Mouse (Mus musculus) midbrain, embryonic 12.5 days (tissue): ENCODE data around the gene Wfdc15b. TPM values are rescaled to one million over a fixed set of nuclear protein-coding genes. Genes with fewer than 3 reads are reported as not detected.

Experiments used
- ATAC-seq: fragments of 200-750 bp; cut with Nextera tagmentation; 2 replicates; pipeline ENCODE4 v1.8.0; 2017; ENCODE audit warnings: low read depth, moderate TSS enrichment, moderate library complexity; ENCODE audit not compliant: low FRiP score
- H3K27ac ChIP-seq: fragments of 300-500 bp; sonication (generic); replicated peaks from 2 replicates; pipeline ENCODE4 v1.5.1; 2016; ENCODE audit warnings: mild to moderate bottlenecking
- H3K27me3 ChIP-seq: fragments of 300-500 bp; sonication (generic); 2 replicates; pipeline ENCODE4 v1.6.1; 2016; ENCODE audit warnings: mild to moderate bottlenecking
- H3K36me3 ChIP-seq: fragments of 300-500 bp; sonication (generic); 2 replicates; pipeline ENCODE4 v1.6.1; 2016
- H3K4me1 ChIP-seq: fragments of 300-500 bp; sonication (generic); 2 replicates; pipeline ENCODE4 v1.6.1; 2016
- H3K4me2 ChIP-seq: fragments of 300-500 bp; sonication (generic); replicated peaks from 2 replicates; pipeline ENCODE4 v1.6.1; 2016; ENCODE audit warnings: mild to moderate bottlenecking, moderate library complexity
- H3K4me3 ChIP-seq: fragments of 300-500 bp; sonication (generic); 2 replicates; pipeline ENCODE4 v1.5.1; 2016; ENCODE audit warnings: mild to moderate bottlenecking
- H3K9ac ChIP-seq: fragments of 300-500 bp; sonication (generic); replicated peaks from 2 replicates; pipeline ENCODE4 v1.6.1; 2016; ENCODE audit warnings: mild to moderate bottlenecking, moderate library complexity
- H3K9me3 ChIP-seq: fragments of 300-500 bp; sonication (generic); 2 replicates; pipeline ENCODE4 v1.6.1; 2016; ENCODE audit warnings: mild to moderate bottlenecking
- WGBS: fragments of 180-500 bp; shearing (Covaris S2); methylation state at CpG from one replicate; pipeline ENCODE4 v1.1.7; 2016; 5-methylcytosine and 5-hydroxymethylcytosine counted together
- polyA plus RNA-seq: library from polyadenylated mRNA; unstranded; fragments of >200 nt; fragmentation: Nextera tagmentation; extraction: Ambion mirVana; gene quantifications from 2 replicates; pipeline ENCODE4 v1.2.1, GENCODE M21; 2016

Gene Wfdc15b
- polyA plus RNA-seq, 1 experiment from 2014 or later, result not detected

DNA sequence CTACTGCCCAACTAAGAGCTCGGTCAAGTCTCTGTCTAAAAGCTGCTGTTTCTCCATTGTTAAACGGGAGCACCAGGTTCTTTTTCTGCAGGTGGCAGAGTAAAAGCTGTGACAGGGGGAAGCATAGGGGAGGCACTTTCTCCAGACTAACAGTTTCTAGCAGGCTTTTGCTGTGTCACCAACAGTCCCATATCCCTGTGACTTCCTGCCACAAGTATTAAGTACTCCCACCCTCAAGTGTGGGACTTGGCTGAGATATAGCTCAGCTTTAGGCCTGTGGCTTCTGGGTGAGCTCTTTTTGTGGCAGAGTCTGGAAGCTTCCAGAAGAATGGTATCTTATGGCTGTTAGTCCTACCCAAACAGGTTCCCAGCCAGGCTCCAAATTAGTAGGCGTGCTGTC, 45.6 kb downstream of the Wfdc15b start:
- 77% methylated on average over 3 of the region's 3 CpGs for WGBS
- H3K27me3 ChIP-seq, result peaks cover 26% of the 10 kb centered on the region
- no peak overlapping the region for H3K27ac ChIP-seq
- H3K4me1 ChIP-seq, result peaks cover 12% of the 10 kb centered on the region
- no peaks in the 10 kb centered on the region for H3K9me3 ChIP-seq
- no peak for ATAC-seq
- H3K9ac ChIP-seq, result no peak overlapping the region
- no peak overlapping the region for H3K4me3 ChIP-seq
- no peak overlapping the region for H3K4me2 ChIP-seq
- H3K36me3 ChIP-seq, result no peaks in the 10 kb centered on the region

DNA sequence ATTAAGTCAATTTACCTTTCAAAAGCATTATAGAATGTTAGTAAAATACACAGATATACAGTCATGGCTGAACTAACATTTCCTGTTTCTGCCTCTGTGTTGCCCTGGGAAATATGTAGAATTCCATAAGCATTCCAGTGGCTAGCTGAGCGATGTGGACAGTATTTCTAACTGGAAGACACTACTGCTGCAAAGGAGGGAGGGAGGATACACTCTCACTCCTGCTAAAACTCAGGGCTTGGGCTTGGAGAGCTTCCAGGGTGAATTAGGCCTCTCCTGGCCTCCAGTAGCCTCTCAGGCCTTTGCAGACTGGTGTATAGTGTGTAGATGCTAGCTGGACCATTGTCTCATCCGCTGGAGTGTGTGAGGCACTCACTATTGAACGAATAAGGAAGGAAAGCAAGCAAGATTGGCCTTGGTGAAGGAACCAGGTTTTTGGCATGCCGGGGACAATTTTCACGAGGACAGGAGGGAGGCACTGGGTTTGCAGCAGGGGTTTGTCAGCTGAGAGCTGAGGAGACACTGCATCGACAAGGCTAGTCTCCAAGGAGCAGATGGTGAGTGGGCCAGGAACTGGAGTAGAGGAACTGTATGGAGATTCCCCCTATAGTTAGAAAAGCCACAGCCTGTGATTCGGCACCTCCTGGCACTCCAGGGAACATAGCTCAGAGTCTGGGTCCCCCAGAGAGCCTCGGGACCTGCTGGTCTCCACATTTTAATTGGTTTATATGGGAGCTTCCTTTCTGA, 46.6 kb downstream of the Wfdc15b start:
- H3K4me3 ChIP-seq, result no peak overlapping the region
- peaks cover 22% of the 10 kb centered on the region for H3K4me1 ChIP-seq
- H3K9me3 ChIP-seq, result no peaks in the 10 kb centered on the region
- H3K4me2 ChIP-seq, result no peak overlapping the region
- H3K27ac ChIP-seq, result no peak overlapping the region
- 83% methylated on average over 8 of the region's 8 CpGs for WGBS
- H3K27me3 ChIP-seq, result peaks cover 36% of the 10 kb centered on the region
- no peak for ATAC-seq
- no peak overlapping the region for H3K9ac ChIP-seq
- no peaks in the 10 kb centered on the region for H3K36me3 ChIP-seq

DNA sequence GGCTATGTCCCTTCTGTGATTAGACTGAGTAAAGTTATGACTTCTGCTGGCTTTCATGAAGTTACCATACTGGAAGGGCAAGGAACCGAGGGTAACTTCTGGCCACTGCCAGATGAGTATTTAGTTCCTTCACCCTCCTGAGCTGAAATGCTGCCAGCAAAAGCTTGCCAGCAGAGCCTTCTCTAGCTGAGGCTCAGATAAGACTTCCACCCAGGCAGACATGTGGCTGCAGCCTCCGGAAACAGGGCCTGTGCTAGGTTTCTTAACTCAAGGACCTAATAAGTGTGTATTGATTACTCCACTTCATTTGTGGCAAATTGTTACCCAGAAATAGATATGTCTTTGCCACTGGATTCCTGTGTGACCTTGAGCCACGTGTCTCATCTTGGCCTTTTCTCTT, 48.1 kb downstream of the Wfdc15b start:
- 82% methylated on average over 3 of the region's 3 CpGs for WGBS
- ATAC-seq, result no peak
- no peaks in the 10 kb centered on the region; the same call in 1 of the 2 replicates for H3K9me3 ChIP-seq
- no peak overlapping the region for H3K4me2 ChIP-seq
- H3K4me1 ChIP-seq, result peaks cover 27% of the 10 kb centered on the region
- H3K9ac ChIP-seq, result no peak overlapping the region
- no peaks in the 10 kb centered on the region for H3K36me3 ChIP-seq
- H3K27me3 ChIP-seq, result peaks cover 51% of the 10 kb centered on the region
- no peak overlapping the region for H3K27ac ChIP-seq
- no peak overlapping the region for H3K4me3 ChIP-seq

DNA sequence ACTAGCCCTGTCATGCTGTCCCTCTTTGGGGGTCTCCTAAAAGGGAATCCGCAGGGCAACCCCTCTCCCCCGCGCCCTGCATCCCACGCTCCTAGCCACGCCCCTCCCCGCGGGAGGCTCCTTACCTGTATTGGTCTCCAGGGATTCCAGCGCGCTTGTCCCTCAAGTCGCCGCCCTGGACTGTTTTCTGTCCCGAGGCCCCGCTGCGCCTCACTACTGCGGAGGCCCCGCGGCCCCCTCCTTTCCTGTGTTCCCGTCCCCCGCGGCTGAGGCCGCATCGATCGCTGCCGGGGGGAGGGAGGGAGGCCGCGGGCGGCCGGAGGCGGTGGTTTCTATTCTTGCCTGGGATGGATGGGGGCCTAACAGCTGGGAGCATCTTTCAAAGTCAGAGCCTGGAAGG, 50.6 kb downstream of the Wfdc15b start, which contains the start of gene Kcns1:
TSS of gene Kcns1 (minus strand) at position 212 of the 400 bp plus-strand sequence.
- ATAC-seq, result no peak
- under 1% methylated on average over 29 of the region's 29 CpGs for WGBS
- H3K9ac ChIP-seq, result peak within 1 kb of the TSS; percentile 41; the same call in 1 of the 2 replicates
- peaks cover 35% of the 10 kb centered on the region for H3K4me1 ChIP-seq
- no peak within 1 kb of the TSS for H3K27ac ChIP-seq
- H3K27me3 ChIP-seq, result peaks cover 70% of the 10 kb centered on the region
- H3K9me3 ChIP-seq, result no peaks in the 10 kb centered on the region; the same call in 1 of the 2 replicates
- no peaks in the 10 kb centered on the region for H3K36me3 ChIP-seq
- peak within 1 kb of the TSS; percentile 65 for H3K4me2 ChIP-seq
- H3K4me3 ChIP-seq, result peak within 1 kb of the TSS; percentile 37

DNA sequence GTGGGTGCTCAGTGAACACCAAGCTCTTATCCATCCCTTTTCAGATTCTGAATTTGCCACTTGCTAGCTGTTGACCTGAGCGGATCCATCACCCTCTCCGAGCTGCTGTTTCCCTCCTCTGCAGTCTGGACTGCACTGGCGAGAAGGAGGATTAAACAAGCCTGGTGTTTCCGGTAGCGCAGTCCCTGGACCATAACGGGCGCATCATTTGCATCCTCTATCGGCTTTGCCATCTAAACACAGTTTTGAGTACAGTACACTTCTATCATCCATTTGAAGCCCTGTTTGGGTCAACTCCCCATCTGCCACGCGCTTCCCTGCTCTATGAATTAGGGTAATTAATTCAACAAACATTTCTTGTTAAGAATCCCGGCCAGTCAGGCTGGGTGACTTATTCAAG, 51.1 kb downstream of the Wfdc15b start:
- H3K9me3 ChIP-seq, result no peaks in the 10 kb centered on the region; the same call in 1 of the 2 replicates
- peaks cover 35% of the 10 kb centered on the region for H3K4me1 ChIP-seq
- peaks cover 76% of the 10 kb centered on the region for H3K27me3 ChIP-seq
- H3K36me3 ChIP-seq, result no peaks in the 10 kb centered on the region
- peak overlapping the region; percentile 65 for H3K4me2 ChIP-seq
- H3K9ac ChIP-seq, result no peak overlapping the region
- 2% methylated on average over 11 of the region's 11 CpGs for WGBS
- H3K4me3 ChIP-seq, result peak overlapping the region; percentile 37; the same call in 1 of the 2 replicates
- ATAC-seq, result no peak
- H3K27ac ChIP-seq, result no peak overlapping the region

DNA sequence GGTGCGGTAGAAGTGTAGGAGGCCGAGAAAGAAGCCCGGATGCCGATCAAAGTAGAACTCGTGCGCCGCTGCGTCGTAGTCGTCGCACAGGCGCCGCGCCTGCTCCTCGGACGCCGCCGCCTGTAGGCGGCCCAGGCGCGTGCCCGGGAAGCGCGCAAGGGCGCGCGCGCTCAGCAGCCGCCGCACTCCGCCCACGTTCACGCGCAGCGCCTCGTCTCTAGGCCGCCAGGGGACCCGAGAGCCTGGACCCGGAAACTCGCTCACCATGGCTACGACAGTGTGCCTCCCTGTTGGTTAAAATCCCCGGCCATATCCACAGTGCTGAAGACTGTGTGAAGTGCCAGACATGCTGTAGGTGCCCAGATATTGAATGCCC, 52.9 kb downstream of the Wfdc15b start:
- H3K9ac ChIP-seq, result no peak overlapping the region
- ATAC-seq, result 0 out of 2 replicates have a peak, but pooled peaks have one; percentile 9
- H3K9me3 ChIP-seq, result no peaks in the 10 kb centered on the region; the same call in 1 of the 2 replicates
- H3K4me3 ChIP-seq, result peak overlapping the region; percentile 34
- no peak overlapping the region for H3K27ac ChIP-seq
- peak overlapping the region; percentile 52 for H3K4me2 ChIP-seq
- H3K4me1 ChIP-seq, result peaks cover 32% of the 10 kb centered on the region
- 13% methylated on average over 42 of the region's 42 CpGs for whole genome bisulfite sequencing
- peaks cover 78% of the 10 kb centered on the region for H3K27me3 ChIP-seq
- no peaks in the 10 kb centered on the region for H3K36me3 ChIP-seq

GRCm38 (mm10) chr2:164167752-164168570, 53.5 kb downstream of the Wfdc15b start:
- H3K4me2 ChIP-seq, result peak overlapping the region; percentile 52
- H3K27ac ChIP-seq, result no peak overlapping the region
- peak overlapping the region; percentile 34 for H3K4me3 ChIP-seq
- H3K4me1 ChIP-seq, result peaks cover 32% of the 10 kb centered on the region
- no peaks in the 10 kb centered on the region; the same call in 1 of the 2 replicates for H3K9me3 ChIP-seq
- 12% methylated on average over 80 of the region's 90 CpGs for WGBS
- ATAC-seq, result no peak
- H3K27me3 ChIP-seq, result peaks cover 76% of the 10 kb centered on the region
- H3K36me3 ChIP-seq, result no peaks in the 10 kb centered on the region
- H3K9ac ChIP-seq, result no peak overlapping the region

- no peak overlapping the region for H3K27ac ChIP-seq
- H3K4me1 ChIP-seq, result peaks cover 14% of the 10 kb centered on the region
- H3K27me3 ChIP-seq, result peaks cover 54% of the 10 kb centered on the region
- no peaks in the 10 kb centered on the region; the same call in 1 of the 2 replicates for H3K9me3 ChIP-seq
- H3K36me3 ChIP-seq, result no peaks in the 10 kb centered on the region
- H3K4me2 ChIP-seq, result no peak overlapping the region
- no peak overlapping the region for H3K4me3 ChIP-seq
- ATAC-seq, result no peak
- H3K9ac ChIP-seq, result no peak overlapping the region
- 91% methylated on average over 5 of the region's 5 CpGs for WGBS
Observed at GRCm38 (mm10) chr2:164164941-164165340, 56.5 kb downstream of the Wfdc15b start.

Other genes with a start within 250 kb of the Wfdc15b start
- gene Ywhab, start 226.7 kb downstream of the Wfdc15b start, polyA plus RNA-seq, result 341 and 352 TPM in 2 replicates
- gene Pabpc1l, start 196.2 kb downstream of the Wfdc15b start, polyA plus RNA-seq, result 0.64 and 1.2 TPM in 2 replicates
- gene Stk4, start 151.3 kb downstream of the Wfdc15b start, polyA plus RNA-seq, result 39.6 and 42.3 TPM in 2 replicates
- 45.1 and 47.0 TPM in 2 replicates for gene Tomm34, start 150.5 kb downstream of the Wfdc15b start, polyA plus RNA-seq
- 0.16 and 0.31 TPM in 2 replicates for gene Kcns1, start 50.5 kb downstream of the Wfdc15b start, polyA plus RNA-seq
- gene Wfdc5, start 38.9 kb downstream of the Wfdc15b start, polyA plus RNA-seq, result not detected in 2 replicates
- gene Wfdc12, start 31.1 kb downstream of the Wfdc15b start, polyA plus RNA-seq, result not detected in 2 replicates
- gene Wfdc15a, start 21.5 kb downstream of the Wfdc15b start, polyA plus RNA-seq, result not detected in 2 replicates
- gene Svs2, start 16.8 kb upstream of the Wfdc15b start, polyA plus RNA-seq, result not detected in 2 replicates
- gene Svs3b, start 35.0 kb upstream of the Wfdc15b start, polyA plus RNA-seq, result not detected in 2 replicates
- not detected in 2 replicates for gene Svs4, start 56.8 kb upstream of the Wfdc15b start, polyA plus RNA-seq
- gene Svs3a, start 67.6 kb upstream of the Wfdc15b start, polyA plus RNA-seq, result not detected in 2 replicates
- not detected in 2 replicates for gene Svs6, start 95.1 kb upstream of the Wfdc15b start, polyA plus RNA-seq
- gene Svs5, start 111.1 kb upstream of the Wfdc15b start, polyA plus RNA-seq, result not detected in 2 replicates
- not detected in 2 replicates for gene Slpi, start 167.4 kb upstream of the Wfdc15b start, polyA plus RNA-seq
- 0.15 TPM in 1 of 2 replicates, not detected in the other for gene Rbpjl, start 181.5 kb upstream of the Wfdc15b start, polyA plus RNA-seq
- 2.8 and 13.5 TPM in 2 replicates for gene Matn4, start 183.5 kb upstream of the Wfdc15b start, polyA plus RNA-seq
- 10.5 and 11.3 TPM in 2 replicates for gene Sdc4, start 222.2 kb upstream of the Wfdc15b start, polyA plus RNA-seq
- gene Sys1, start 235.3 kb upstream of the Wfdc15b start, polyA plus RNA-seq, result 68.8 and 69.6 TPM in 2 replicates
- 3.8 and 6.9 TPM in 2 replicates for gene Gm20458, start 239.3 kb upstream of the Wfdc15b start, polyA plus RNA-seq